Mouse (Mus musculus): Measurements from ENCODE around the gene Pik3r2.
A peak's percentile ranks its signal among the peaks of the same experiment; 100 is the strongest.

The Pik3r2 gene

GRCm38 (mm10) chr8:70773833-70774232 is 2.7 kb downstream of the Pik3r2 start:
- no peak for DNase-seq (ENCODE audit: extremely low read depth, low read depth)

DNA sequence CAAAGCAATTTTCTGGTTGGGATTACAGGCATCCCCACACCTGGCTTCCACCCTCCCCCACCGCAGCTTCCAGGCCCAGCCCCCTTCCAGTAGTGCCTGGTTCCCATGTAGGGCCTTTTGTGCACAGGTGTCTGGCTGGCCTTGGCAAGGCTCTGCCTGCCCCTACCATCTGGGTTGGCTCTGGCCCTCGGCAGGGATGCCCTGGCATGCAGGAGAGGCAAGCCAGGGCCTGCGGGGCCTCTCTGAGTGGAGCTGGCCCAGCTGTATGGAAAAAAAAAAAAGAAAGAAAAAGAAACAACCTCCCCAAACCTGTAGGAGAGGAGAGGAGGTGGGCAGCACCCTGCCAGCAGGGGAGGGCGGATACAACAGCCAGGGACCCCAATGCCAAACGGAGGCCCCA is 3.1 kb downstream of the Pik3r2 start:
- no peak for DNase-seq (ENCODE audit: extremely low read depth, low read depth)

DNA sequence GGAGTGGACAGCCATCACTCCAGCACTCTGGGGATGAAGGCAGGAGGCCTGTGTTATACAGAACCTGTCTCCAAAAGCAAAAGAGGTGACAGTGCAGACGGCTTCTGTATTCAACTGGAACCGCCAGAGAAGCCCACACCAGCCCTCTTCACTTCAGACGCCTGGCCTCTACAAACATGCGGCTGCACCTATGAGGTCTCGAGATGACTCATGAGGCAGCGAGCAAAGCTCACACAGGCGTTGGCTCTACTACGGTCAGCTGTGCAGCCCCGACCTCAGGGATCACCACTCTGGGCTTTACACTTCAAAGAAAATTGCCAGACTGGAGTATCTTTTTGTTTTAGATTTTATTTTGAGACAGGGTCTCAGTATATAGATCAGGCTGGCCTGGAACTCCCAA is 3.6 kb downstream of the Pik3r2 start:
- no peak for DNase-seq (ENCODE audit: extremely low read depth, low read depth)

- no peak for DNase-seq (ENCODE audit: extremely low read depth, low read depth)
Measured at GRCm38 (mm10) chr8:70772075-70772474, 4.4 kb downstream of the Pik3r2 start.

- no peak for DNase-seq (ENCODE audit: extremely low read depth, low read depth)
Measured at GRCm38 (mm10) chr8:70771217-70771616, 5.3 kb downstream of the Pik3r2 start.

DNA sequence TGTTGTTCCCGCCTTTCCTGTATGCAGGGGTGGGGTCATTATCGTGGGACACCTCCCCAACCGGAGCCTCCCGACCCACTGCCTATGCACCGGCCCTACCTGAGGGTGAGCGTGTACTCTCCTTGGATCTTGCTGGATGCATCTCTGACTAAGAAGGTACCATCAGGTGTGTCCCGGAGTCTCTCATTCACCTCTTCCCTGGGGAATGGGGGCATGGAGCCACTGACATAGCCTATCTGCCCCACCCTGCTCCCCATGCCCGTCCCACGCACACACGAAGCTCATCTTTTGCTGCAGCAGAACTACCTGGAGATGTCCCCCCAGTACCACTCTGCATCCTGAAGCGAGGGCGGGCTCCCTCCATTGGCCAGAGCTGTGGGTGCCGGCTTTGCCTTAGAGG is 5.8 kb downstream of the Pik3r2 start:
- DNase-seq (ENCODE audit: extremely low read depth, low read depth) = no peak

- no peak for DNase-seq (ENCODE audit: extremely low read depth, low read depth)
Measured at GRCm38 (mm10) chr8:70769858-70770257, 6.7 kb downstream of the Pik3r2 start.

GRCm38 (mm10) chr8:70769359-70769758 is 7.2 kb downstream of the Pik3r2 start:
- peak; percentile 84 for DNase-seq (ENCODE audit: extremely low read depth, low read depth)

GRCm38 (mm10) chr8:70768956-70769355 is 7.6 kb downstream of the Pik3r2 start:
- no peak for DNase-seq (ENCODE audit: extremely low read depth, low read depth)

DNA sequence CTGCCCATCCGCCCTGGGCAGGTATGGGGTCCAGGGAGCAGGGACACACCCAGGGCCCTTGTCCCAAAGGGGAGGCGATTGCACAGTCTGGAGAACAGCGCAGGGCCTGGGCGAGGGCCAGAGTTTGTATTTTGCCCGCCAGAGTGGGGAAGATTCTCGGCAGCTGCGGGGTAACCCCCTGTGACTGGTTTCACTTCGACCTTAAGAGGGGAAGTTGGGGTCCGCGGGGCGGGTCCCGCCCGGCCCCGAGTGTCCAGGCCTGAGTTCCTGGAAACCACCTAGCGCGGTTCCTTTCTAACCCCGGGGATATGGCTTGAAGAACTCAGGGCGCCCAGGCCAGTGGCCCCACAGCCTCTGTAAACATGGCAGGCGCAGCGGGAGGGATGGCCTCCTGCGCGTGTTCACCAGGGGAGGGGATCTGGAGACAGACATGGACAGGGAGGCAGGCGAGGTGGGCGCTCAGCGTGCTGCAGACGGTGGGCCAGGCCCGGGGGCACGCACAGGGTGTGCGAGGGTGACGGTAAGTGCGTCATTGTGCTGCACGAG is 8.2 kb downstream of the Pik3r2 start:
- DNase-seq (ENCODE audit: extremely low read depth, low read depth) = no peak

DNA sequence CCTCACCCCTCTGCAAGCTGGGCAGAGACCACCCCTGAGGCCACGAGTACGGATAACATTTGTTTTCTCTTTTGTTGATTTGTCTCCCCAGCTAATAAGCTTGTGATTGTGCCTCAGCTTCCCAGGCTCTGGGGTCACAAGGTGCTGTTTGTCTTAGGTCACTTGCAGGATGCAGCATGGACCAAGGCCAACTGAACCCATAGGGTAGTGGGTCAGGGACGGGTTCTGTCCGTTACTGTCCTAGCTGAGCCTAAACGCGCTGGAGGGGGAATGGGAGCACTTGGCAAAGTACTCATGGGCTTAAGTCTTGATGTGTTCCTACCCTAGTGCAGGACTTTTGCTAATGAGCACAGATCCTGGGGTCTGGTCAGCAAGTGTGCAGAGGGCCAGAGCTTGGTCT is 9.0 kb downstream of the Pik3r2 start:
- DNase-seq (ENCODE audit: extremely low read depth, low read depth) = no peak

DNA sequence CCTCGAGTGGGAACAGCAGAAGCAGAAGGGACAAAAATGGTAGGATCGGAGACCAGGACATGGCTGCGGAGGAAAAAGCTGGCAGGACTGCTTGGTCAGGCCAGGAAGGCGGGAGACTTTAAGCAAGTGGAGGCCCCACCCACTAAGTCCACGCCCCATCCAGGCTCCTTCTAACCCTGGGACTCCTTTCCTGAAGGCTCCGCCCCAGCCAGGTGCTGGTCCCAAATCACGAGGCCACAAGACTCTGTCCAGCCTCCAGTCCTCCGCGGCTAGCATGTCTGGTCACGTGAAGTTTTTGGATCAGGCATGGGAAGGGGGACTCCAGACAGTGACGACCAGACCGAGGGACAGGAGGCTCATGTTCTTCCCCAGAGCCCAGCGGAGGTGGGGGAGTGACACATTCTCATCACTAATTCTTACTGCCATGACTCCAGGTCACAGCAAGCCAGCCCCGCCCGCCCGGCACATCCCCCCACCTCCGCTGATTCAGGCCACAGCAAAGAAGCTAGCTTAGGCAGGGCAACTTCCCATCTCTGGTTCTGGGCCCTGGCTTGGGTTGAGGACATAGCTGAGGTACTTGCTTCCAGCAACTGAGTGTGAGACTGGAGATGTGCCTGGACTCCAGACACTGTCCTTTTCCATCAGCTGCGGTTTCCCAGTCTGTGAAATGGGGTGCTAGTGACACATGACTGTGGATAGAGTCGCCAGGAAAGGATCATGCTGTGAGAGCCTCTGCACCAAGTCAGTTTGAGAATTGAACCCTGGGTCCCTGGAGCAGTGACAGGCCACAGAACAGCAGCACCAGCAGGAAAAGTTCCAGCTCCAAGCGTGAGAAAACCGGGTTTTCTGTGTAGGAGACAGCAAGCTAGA is 9.7 kb downstream of the Pik3r2 start:
- no peak for DNase-seq (ENCODE audit: extremely low read depth, low read depth)

DNA sequence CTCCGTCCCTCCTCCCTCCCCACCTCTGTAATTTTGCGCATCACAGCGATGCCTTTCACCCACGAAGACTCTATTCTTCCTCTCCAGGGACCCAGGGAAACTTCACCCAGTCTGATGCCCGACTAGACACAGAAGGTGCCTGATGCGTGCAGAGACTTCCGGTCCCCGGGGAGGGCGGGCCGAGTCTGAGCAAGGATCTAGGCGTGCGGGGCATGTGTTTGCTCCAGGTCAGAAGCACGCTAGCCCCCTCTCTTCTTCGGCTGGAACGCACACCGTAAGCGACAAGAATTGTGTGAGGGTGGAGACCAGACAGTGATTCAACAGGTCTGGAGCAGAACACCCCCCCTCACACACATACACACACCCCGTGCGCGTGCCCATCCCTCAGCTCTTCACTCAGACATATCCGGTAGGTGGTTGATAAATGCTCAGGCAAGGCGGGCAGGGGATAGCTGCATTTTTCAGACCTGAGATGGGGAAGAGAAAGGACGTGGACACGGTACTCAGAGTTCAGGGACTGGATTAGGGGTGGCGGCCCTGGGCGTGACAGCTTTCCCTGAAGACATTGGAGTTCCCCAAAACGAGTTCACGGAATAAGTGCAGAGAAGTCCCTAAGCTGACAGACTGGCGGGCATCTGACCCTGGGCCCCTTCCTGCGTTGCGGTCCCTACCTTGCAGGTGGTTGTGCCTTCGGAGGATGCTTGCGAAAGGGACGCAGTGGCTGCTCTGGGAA is 10.5 kb downstream of the Pik3r2 start:
- DNase-seq (ENCODE audit: extremely low read depth, low read depth) = no peak

DNA sequence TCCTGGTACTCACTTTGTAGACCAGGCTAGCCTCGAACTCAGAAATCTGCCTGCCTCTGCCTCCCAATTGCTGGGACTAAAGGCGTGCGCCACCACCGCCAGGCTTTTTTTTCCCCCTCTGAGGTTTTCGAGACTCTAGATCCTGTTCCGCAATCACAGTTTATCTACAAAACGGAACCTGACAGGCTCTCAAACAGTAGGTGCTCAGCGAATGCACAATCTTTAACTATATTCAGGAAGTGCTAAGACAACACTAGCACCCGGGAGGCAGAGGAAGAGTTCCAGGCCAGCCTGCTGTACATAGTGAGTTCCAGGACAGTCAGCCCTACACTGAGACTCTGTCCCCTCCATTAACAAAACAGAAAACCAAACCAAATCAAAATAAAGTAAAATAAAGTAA is 11.2 kb downstream of the Pik3r2 start:
- no peak for DNase-seq (ENCODE audit: extremely low read depth, low read depth)

DNA sequence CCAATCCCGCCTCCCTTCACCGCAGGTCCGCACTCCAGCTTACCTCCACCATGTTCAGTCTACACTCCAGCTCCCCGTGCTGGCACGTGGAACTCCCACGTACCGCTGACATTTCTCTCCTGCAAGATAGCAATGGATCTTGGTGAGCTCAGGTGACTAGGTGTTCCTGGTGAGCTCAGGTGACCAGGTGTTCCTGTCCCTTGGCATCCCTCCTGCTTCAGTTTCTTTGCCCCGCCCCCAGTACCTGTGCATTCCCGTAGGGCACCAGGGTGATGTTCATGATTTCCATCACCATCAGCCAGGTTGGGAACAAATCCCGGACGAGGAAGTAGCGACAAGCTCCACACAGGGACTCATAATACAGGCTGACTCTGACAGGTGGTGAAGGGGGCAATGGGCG is 11.8 kb downstream of the Pik3r2 start:
- DNase-seq (ENCODE audit: extremely low read depth, low read depth) = no peak

GRCm38 (mm10) chr8:70764026-70764425 is 12.5 kb downstream of the Pik3r2 start:
- peak; percentile 56 for DNase-seq (ENCODE audit: extremely low read depth, low read depth)

GRCm38 (mm10) chr8:70763354-70763753 is 13.2 kb downstream of the Pik3r2 start:
- DNase-seq (ENCODE audit: extremely low read depth, low read depth) = no peak

- peak; percentile 54 for DNase-seq (ENCODE audit: extremely low read depth, low read depth)
Measured at GRCm38 (mm10) chr8:70762118-70762517, 14.4 kb downstream of the Pik3r2 start.

DNA sequence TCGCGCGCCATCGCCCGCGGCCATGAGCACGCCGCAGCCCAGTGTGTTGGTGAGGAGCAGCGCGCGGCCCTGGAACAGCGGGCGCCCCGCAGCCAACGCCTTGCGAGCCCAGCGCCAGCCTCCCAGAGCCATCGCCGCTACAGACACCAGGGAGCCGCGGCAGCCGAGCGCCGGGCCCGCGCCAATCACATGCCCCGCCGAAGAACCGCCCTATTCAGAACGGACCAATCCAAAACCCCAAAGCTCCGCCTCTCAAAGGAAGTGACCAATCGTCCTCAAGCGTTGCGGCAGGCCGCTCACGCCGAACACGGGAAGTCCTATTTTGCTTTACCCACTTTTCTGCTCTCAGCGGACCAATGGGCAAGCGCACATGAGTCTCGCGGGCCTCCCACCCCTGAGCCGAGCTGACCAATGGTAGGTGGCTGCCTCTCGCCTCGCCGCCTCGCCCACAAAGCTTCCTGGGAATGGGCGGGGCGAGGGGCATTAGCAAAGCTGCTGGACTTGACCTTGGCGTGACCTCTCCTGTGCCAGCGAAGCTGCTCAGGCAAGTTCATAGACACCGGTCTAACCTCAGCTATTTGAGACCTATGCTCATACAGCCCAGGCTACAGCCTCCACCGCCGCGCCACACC is 15.6 kb downstream of the Pik3r2 start, which contains the start of gene Mpv17l2:
Mpv17l2 (minus strand) TSS at position 172 of the 632 bp plus-strand sequence.
- DNase-seq (ENCODE audit: extremely low read depth, low read depth) = peak; percentile 99

GRCm38 (mm10) chr8:70760350-70760749 is 16.2 kb downstream of the Pik3r2 start:
- DNase-seq (ENCODE audit: extremely low read depth, low read depth) = no peak

- DNase-seq (ENCODE audit: extremely low read depth, low read depth) = no peak
Measured at GRCm38 (mm10) chr8:70758616-70759561, 17.6 kb downstream of the Pik3r2 start.

Measured in MEL-GATA-1-ER (cell line).